Mouse (Mus musculus) lung, adult 2 months (tissue): ENCODE results near the gene Itprip.

Experiments
- CTCF ChIP-seq: fragments of 200-500 bp; IDR thresholded peaks from 2 replicates; pipeline ENCODE4 v1.5.1; 2011; ENCODE audit warnings: mild to moderate bottlenecking, low read length, control low read depth; ENCODE audit not compliant: insufficient read depth
- POLR2A ChIP-seq: fragments of 200-500 bp; IDR thresholded peaks from 2 replicates; pipeline ENCODE4 v1.6.1; 2011; ENCODE audit warnings: low read depth, mild to moderate bottlenecking, control low read depth, low read length, borderline replicate concordance; ENCODE audit errors: extremely low read depth

GRCm38 (mm10) chr19:47910117-47910618 lies 8.9 kb downstream of the Itprip start:
- TF ChIP-seq POLR2A, result no peak
- TF ChIP-seq CTCF, result no peak
